Mouse (Mus musculus): ENCODE data around the gene Wipf1.

DNA sequence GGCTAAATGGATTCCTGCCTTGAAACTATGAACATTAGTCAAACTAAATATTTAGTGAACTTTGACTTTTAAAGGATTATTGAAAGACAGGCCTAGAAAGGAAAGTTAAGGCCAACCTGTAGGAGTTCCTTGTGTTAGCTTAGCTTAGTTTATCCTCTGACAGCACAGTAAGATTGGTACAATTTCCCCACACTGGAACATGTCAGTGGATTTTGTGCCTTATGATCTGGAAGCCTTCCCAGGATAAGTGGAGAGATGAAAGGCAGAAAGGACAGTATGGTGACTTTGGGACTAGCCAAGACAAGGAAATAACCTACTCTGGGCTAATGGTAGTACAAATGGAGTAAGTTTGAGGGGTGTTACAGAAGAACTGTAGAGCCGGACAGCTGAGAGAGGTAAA is 141.7 kb downstream of the Wipf1 start:
- no peak for TF ChIP-seq CTCF (IDR thresholded peaks at IDR 0.05; ENCODE audit: borderline replicate concordance, insufficient read depth, low read length)
- no peak for TF ChIP-seq POLR2A (IDR thresholded peaks at IDR 0.05; ENCODE audit: low read depth, low read length)
